Mouse (Mus musculus) ES-E14 (cell line): ENCODE data around the gene Prdm13. TPM values are rescaled to one million over a fixed set of nuclear protein-coding genes. Genes with fewer than 3 reads are reported as not detected.

ENCODE experiments used
- DNase-seq: peaks from one replicate; pipeline ENCODE4 v3.0.0-alpha.2; 2013; ENCODE audit warnings: low read depth, low spot score
- H3K27ac ChIP-seq: 2 replicates; pipeline ENCODE4 v1.5.1; 2012; ENCODE audit warnings: low read depth, mild to moderate bottlenecking, low read length, moderate library complexity, mixed read lengths; ENCODE audit not compliant: poor library complexity, insufficient read depth, severe bottlenecking
- H3K36me3 ChIP-seq: 2 replicates; pipeline ENCODE4 v1.6.1; 2012; ENCODE audit warnings: mild to moderate bottlenecking, low read length, moderate library complexity, mixed read lengths; ENCODE audit not compliant: control insufficient read depth, poor library complexity, insufficient read depth, severe bottlenecking
- H3K4me1 ChIP-seq, 2 experiments: fragments of 150-350 bp in 1 of 2; sonication (generic) in 1 of 2; 2 replicates each; pipeline ENCODE4 v1.6.1; 2012; ENCODE audit warnings: low read length in 2 of 2, mild to moderate bottlenecking in 1 of 2, mixed read lengths in 1 of 2; ENCODE audit not compliant: control insufficient read depth in 2 of 2, insufficient read depth in 2 of 2, poor library complexity in 1 of 2
- H3K4me3 ChIP-seq, 2 experiments: fragments of 150-350 bp in 1 of 2; sonication (generic) in 1 of 2; 2 replicates each; pipeline ENCODE4 v1.5.1; 2012; ENCODE audit warnings: low read length in 2 of 2, low read depth in 1 of 2, mild to moderate bottlenecking in 1 of 2, mixed read lengths in 1 of 2; ENCODE audit not compliant: insufficient read depth in 1 of 2, poor library complexity in 1 of 2, severe bottlenecking in 1 of 2
- H3K9ac ChIP-seq: 2 replicates; pipeline ENCODE4 v1.6.1; 2012; ENCODE audit warnings: low read depth, mild to moderate bottlenecking, low read length, mixed read lengths; ENCODE audit not compliant: poor library complexity, insufficient read depth, severe bottlenecking
- H3K9me3 ChIP-seq: fragments of 150-350 bp; sonication (generic); 2 replicates; pipeline ENCODE4 v1.6.1; 2012; ENCODE audit warnings: low read depth, mild to moderate bottlenecking, low read length; ENCODE audit not compliant: control insufficient read depth, insufficient read depth
- CHD2 ChIP-seq: IDR thresholded peaks from 2 replicates; pipeline ENCODE4 v1.6.1; 2014; ENCODE audit warnings: mild to moderate bottlenecking, low read depth, low read length, inconsistent platforms
- HCFC1 ChIP-seq: IDR thresholded peaks from 2 replicates; pipeline ENCODE4 v1.6.1; 2012; ENCODE audit warnings: low read length, inconsistent platforms, borderline replicate concordance; ENCODE audit not compliant: insufficient read depth
- MAFK ChIP-seq: IDR thresholded peaks from 2 replicates; pipeline ENCODE4 v1.6.1; 2014; ENCODE audit warnings: mild to moderate bottlenecking, low read depth, low read length, inconsistent platforms; ENCODE audit not compliant: insufficient read depth
- ZC3H11A ChIP-seq: IDR thresholded peaks from 2 replicates; pipeline ENCODE4 v1.6.1; 2012; ENCODE audit warnings: low read depth, mild to moderate bottlenecking, inconsistent platforms, low read length, borderline replicate concordance
- ZNF384 ChIP-seq: IDR thresholded peaks from 2 replicates; pipeline ENCODE4 v1.6.1; 2012; ENCODE audit warnings: low read depth, low read length, inconsistent platforms
- in situ Hi-C, 2 experiments: fragments of 600-800 bp; cut with MboI; formaldehyde crosslinking; loops; one replicate each; pipeline ENCODE4 v1.15.1; 2025; ENCODE audit warnings: low sequenced_read_pairs in 2 of 2, inconsistent platforms in 1 of 2; ENCODE audit not compliant: unreplicated experiment in 2 of 2
- total RNA-seq: library from RNA; depleted of rRNA; stranded (reverse); fragments of 300-350 nt; gene quantifications from 2 replicates; pipeline ENCODE4 v1.2.3, GENCODE M21; 2012

Gene Prdm13
- total RNA-seq, 1 experiment, result 0.27 TPM

DNA sequence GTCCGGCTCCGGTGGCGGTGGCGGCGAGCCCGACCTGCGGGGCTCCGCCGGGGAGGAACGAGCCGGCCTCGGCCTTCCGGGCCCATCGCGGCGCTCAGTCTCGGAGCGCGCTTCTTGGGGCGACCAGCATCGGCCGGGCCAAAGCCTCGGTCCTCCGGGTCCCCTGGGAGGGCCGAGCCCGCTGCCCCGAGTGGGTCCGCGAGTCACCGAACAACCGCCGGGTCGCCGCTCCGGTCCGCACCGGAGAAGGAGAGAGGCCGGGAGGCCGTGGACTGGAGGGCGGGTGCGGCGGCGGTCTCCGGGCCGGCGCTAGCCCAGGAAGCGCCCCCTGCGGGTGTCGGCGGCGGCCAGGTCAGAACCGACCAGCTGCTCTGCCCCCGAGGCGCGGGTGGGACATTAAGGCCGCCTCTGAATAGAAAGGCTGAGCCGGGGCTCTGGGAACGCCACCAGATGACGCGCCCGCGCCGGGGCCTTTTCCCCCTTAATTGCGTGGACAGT is 3.0 kb upstream of the Prdm13 start:
- Histone ChIP-seq H3K4me3 (peak overlapping the region; percentile 56 to 67), H3K9me3 (no peaks in the 10 kb centered on the region), H3K9ac (peak overlapping the region; percentile 18; the same call in 1 of the 2 replicates), H3K4me1 (no peaks in the 10 kb centered on the region), H3K36me3 (no peaks in the 10 kb centered on the region), H3K27ac (no peak overlapping the region)
- in situ Hi-C loops, result loop anchor here in 1 of 2 experiments (10.0 kb wide), 1 partner anchor 806 kb away; no protein-coding TSS in a partner anchor
- DNase-seq, result no peak
- TF ChIP-seq MAFK (no peak), ZC3H11A (no peak), ZNF384 (no peak), CHD2 (no peak), HCFC1 (no peak)

DNA sequence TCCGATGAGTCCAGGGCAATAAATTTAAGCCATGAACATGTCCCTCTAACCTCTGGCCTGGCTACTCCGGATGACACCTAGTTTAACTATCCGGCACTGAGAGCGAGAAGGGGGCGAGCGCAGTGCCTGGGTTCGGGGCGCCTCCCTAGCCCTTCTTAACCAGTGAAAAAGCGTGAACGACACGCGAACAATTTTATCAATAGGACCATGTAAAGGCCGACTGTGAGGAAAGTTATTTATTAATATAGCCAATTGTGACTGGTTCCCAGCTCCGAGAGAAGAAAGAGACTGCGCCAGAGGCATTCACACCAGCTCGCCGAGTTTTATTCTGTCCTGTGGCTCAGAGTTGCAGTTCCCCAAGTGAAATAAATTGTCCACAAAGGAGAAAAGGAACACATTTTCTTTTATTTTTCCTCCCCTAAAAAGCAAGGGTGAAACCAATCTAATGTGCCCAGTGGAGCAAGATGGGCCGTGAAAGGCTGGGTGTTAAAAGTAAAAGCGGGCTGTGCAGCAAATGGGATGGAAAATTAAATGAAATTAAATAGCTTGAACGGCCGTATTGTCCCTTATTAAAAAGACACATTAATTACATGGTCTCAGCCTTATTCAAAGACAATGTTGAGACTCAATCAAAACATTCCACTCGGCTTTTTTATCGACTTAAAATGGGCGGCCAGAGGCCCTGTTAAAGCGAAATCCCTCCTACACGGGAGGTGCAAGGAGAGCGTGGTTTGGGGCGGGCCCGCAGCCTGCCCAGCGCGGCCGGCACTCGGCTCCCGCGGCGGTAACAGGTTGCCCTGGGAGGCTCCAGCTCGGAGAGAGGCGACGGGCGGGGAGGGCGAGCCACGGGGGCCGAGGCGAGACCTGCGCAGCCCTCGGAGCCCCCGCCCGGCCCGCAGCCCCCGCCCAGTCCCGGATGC is 2.3 kb upstream of the Prdm13 start:
- in situ Hi-C loops, result loop anchor here in 1 of 2 experiments (10.0 kb wide), 1 partner anchor 807 kb away; no protein-coding TSS in a partner anchor
- TF ChIP-seq ZNF384 (no peak), CHD2 (no peak), HCFC1 (no peak), ZC3H11A (no peak), MAFK (no peak)
- no peak for DNase-seq
- H3K4me1 ChIP-seq, result no peaks in the 10 kb centered on the region
- peak overlapping the region; percentile 56 to 67; a peak in 3 of 4 replicates for H3K4me3 ChIP-seq
- H3K9me3 ChIP-seq, result no peaks in the 10 kb centered on the region
- no peaks in the 10 kb centered on the region for H3K36me3 ChIP-seq
- peak overlapping the region; percentile 18; the same call in 1 of the 2 replicates for H3K9ac ChIP-seq
- no peak overlapping the region for H3K27ac ChIP-seq

DNA sequence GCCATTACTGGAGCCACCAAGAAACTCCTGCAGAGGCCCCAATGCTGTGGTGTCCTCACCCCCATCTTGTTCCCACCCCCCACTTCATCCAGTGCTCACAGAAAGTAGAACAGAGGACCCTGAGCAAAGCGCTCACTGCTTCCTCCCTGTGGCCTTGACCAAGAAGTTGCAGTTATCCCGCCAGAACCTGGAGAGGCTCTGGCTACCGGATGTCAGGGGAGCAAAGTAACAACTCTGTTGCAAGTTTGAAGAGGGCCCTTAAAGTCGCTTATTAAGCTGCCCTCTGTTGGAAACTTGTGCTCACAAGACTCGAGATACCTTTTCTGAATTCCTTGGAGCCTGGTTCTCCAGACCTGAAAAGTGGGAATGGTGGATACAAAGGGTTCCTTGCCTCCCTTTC is 1.2 kb upstream of the Prdm13 start:
- no peak for DNase-seq
- in situ Hi-C loops, result loop anchor here in 1 of 2 experiments (10.0 kb wide), 1 partner anchor 808 kb away; no protein-coding TSS in a partner anchor
- Histone ChIP-seq H3K4me3 (no peak overlapping the region), H3K4me1 (no peaks in the 10 kb centered on the region), H3K27ac (no peak overlapping the region), H3K36me3 (no peaks in the 10 kb centered on the region), H3K9ac (no peak overlapping the region), H3K9me3 (no peaks in the 10 kb centered on the region)
- no peak for TF ChIP-seq ZNF384
- no peak for TF ChIP-seq CHD2
- no peak for TF ChIP-seq ZC3H11A
- TF ChIP-seq HCFC1, result no peak
- TF ChIP-seq MAFK, result no peak

DNA sequence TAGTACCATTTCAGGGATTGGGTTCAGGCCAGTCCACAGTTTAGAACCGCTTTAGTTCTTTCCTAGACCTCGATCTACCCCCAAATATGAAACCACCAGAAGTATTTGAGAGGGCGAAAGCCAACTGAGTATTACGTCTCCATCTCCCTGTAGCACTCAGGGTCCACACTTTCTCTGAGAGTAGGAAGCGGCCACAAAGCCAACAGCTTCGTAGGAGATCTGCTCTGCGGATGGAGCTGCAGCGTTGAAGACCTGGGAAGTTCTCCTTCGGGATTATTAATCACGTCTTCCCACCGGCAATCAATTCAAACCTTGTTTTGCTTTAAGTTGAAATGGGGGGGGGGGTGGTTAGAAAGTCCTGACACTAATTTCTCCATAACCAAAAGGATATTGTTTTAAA is 653 bp upstream of the Prdm13 start:
- Histone ChIP-seq H3K4me1 (no peaks in the 10 kb centered on the region), H3K4me3 (no peak overlapping the region), H3K36me3 (no peaks in the 10 kb centered on the region), H3K27ac (no peak overlapping the region), H3K9ac (no peak overlapping the region), H3K9me3 (no peaks in the 10 kb centered on the region)
- TF ChIP-seq ZNF384 (no peak), HCFC1 (no peak), ZC3H11A (no peak), CHD2 (no peak), MAFK (no peak)
- DNase-seq, result no peak
- in situ Hi-C loops, result loop anchor here in 1 of 2 experiments (10.0 kb wide), 1 partner anchor 808 kb away; no protein-coding TSS in a partner anchor
